Mouse (Mus musculus) c-Kit-positive CD71-positive TER-119-negative erythroid progenitor cells, embryonic 14.5 days (primary cell): ENCODE data around the gene Usp54.
A peak's percentile ranks its signal among the peaks of the same experiment; 100 is the strongest.

Source experiments
- DNase-seq: peaks from one replicate; pipeline ENCODE4 v3.0.0-alpha.2; 2013; ENCODE audit warnings: low read depth

The Usp54 gene

GRCm38 (mm10) chr14:20640644-20641437 is at the start of gene Usp54:
TSS of gene Usp54 (minus strand) at chr14:20641063.
- peak; percentile 99 for DNase-seq

- no peak for DNase-seq
Measured at GRCm38 (mm10) chr14:20689009-20689408, 48.1 kb upstream of the Usp54 start.

DNA sequence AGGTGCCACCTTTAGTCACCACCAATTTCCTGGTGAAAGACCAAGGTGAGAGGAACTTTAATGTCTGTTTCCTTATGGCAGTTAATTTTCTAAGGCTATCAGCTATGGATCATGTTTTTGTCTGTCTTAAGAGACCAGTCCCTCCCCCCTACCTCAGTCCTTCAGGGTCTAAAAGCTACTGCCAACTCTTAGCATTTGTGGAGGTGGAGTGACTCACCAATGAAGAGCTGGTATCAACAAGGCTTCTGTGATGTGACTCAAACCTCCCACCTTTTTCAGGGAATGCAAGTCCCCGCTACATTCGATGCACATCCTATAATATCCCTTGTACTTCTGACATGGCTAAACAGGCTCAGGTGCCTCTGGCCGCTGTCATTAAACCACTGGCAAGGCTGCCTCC is 45.7 kb upstream of the Usp54 start:
- no peak for DNase-seq

- no peak for DNase-seq
Measured at GRCm38 (mm10) chr14:20682498-20682897, 41.6 kb upstream of the Usp54 start.

DNA sequence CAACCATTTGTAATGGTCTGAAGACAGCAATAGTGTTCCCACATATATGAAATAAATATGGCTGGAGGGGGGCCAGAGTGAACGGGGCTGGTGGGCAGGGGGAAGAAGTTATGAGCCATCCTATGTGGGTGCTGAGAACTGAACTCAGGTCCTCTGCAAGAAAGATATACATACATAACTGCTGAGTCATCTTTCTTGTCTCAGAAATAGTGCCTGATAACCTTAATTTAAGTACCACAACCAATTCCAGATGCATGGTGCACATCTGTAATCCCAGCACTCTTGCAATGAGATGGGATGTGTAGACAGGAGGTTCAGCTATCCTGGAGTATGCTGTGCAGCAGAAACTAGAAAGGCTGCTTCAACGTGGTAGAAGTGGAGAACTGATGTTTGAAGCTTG is 40.9 kb upstream of the Usp54 start:
- DNase-seq: no peak

- no peak for DNase-seq
Measured at GRCm38 (mm10) chr14:20677906-20678305, 37.0 kb upstream of the Usp54 start.

- DNase-seq: peak; percentile 99
Measured at GRCm38 (mm10) chr14:20674064-20674833, 33.4 kb upstream of the Usp54 start, which contains the start of gene Sec24c. TSS of gene Sec24c (plus strand) at chr14:20674308.

GRCm38 (mm10) chr14:20673735-20674063 is 32.8 kb upstream of the Usp54 start:
- no peak for DNase-seq

DNA sequence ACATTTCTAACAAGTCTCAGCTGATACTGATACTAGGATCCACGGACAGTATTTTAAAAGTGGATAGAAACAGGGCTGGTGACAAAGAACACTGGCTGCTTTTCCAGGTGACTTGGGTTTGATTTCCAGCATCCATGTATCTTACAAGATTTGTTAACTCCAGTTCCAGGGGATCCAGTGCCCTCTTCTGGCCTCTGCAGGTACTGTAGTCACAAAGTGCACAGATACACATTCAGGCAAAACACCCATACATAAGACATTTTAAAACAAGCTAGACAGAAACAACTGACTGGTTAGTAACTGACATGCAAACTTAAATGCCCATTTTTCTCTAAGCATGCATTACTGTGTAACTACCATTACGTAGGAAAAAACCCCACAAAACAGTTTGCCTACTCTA is 32.1 kb upstream of the Usp54 start:
- peak; percentile 50 for DNase-seq

- DNase-seq: no peak
Measured at GRCm38 (mm10) chr14:20668154-20668810, 27.4 kb upstream of the Usp54 start, which contains the start of gene Synpo2l. TSS of gene Synpo2l (minus strand) at chr14:20668354.

DNA sequence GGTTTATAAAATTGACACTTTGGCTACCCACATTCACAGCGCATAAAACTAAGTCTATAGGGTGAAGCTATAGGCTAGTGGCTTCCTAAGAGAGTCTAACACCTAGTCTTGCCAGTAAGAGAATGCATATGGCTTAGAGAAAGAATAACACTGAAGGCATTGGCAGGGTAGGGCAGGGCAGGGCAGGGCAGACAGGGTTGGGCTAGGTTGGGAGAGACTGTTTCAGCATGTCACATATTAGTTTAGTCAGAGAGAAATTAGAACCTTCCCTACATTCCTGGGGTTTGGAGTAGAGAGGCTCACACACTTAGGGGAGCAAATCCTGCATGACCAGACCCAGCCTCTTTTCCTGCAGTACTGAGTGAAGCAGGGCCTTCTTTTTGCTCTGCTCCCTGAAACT is 26.6 kb upstream of the Usp54 start:
- no peak for DNase-seq

DNA sequence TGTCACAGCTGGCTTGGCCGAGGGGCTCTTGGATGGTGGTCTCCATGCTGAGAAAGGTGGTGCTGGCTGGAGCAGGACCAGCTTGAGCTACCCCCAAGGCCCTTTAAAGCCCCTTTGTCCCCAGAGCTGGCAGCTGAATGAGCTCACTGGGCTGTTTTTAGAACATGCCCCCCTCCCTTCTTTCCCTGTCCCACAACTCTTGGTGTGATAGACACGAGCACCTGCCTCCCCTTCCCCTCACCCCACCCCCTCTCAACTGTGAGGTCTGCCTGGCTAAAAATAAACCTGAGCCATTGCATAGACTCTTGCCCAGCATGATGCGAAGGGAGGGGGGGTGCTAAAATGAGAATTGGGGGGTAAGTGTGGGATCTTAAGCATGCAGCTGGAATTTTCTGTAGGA is 23.6 kb upstream of the Usp54 start:
- DNase-seq: no peak

GRCm38 (mm10) chr14:20663601-20664000 is 22.7 kb upstream of the Usp54 start:
- no peak for DNase-seq

GRCm38 (mm10) chr14:20662740-20663139 is 21.9 kb upstream of the Usp54 start:
- DNase-seq: no peak

- DNase-seq: no peak
Measured at GRCm38 (mm10) chr14:20661661-20662331, 20.9 kb upstream of the Usp54 start.

GRCm38 (mm10) chr14:20660827-20661660 is 20.2 kb upstream of the Usp54 start:
- DNase-seq: peak; percentile 96

GRCm38 (mm10) chr14:20659687-20660086 is 18.8 kb upstream of the Usp54 start:
- no peak for DNase-seq

DNA sequence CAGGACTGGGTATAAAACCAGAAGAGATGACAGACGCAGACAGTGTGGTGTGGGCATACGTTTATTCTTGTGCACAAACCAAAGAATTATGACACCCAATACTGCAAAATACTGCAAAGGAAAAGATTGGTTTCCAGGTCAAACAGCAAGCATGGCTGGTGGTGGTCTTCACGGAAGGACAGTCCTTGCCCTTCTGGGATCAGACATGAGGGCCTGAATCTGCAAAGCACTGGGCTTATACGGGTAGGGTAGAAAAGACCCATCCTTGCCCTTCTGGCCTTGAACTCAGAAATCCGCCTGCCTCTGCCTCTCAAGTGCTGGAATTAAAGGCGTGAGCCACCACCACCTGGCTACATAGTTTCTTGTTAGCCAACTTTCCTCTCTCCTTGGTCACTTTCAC is 18.0 kb upstream of the Usp54 start:
- DNase-seq: no peak

DNA sequence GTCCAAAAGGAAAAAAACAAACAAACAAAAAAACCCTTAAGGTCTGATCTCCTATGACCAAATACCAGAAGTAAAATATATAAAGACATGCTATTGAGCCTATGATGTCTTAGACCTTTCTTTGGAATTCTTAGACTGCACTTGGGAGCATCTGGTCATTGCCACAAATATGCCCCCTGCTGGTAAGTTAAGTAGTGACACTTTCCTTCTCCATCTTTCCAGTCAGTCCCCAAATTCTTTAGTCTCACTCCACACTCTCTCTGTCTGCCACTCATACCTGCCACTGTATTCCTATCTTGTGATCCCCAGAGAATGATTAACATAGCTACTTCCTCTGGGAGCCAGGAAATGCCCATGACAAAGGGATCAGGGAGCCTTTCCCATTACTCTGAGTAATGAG is 17.5 kb upstream of the Usp54 start:
- DNase-seq: peak; percentile 31

DNA sequence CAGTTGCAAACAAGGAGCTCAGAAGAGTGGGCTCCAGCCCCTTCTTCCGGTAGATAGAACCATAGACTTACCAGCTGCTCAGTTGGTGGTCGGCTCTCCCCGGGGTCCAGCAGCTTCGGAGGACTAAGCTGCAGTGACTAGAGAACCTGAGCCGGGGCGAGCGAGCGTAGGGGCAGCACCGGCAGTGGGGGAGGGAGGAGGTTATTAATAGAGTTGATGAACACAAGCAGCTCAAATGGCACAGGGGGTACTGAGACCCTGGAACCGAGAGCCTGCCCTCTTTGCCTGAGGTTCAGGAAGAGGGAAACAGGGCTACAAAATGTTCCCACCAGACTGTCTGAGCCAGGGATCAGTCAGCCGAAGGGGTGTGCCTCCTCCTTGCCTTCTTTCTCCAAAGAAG is 15.5 kb upstream of the Usp54 start, which contains the start of gene Myoz1:
Gene Myoz1, minus strand, starts transcription at position 180 of the 400 bp plus-strand sequence.
- DNase-seq: no peak

DNA sequence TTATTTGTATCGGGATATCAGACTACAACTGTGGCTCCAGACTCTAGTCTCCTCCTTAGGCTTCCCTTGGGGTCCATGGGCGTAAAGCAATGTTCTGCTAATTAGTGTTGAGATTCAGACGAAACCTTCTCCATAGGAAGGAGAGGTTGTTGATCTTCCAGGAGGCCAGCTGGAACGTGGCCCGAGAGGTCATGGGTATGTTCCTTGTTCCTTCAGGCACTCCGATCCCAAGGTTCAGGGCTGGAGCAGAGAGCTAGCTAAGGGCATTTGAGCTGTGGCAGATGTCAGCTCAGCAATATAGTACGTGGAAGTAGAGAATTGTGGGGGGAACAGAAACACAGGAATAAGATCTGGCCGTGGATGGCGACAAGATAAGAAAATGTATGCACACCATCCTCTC is 14.9 kb upstream of the Usp54 start:
- no peak for DNase-seq
